Mouse (Mus musculus): ENCODE measurements around the gene Itpkc. TPM values are rescaled to one million over a fixed set of nuclear protein-coding genes. Genes with fewer than 3 reads are reported as not detected.

Itpkc gene
- polyA plus RNA-seq, 1 experiment, result 4.1 TPM

- Histone ChIP-seq H3K4me1 (ENCODE audit: control insufficient read depth, insufficient read depth, low read length) (no peaks in the 10 kb centered on the region), H3K27me3 (ENCODE audit: control insufficient read depth, insufficient read depth, low read length) (no peaks in the 10 kb centered on the region), H3K27ac (ENCODE audit: control insufficient read depth, insufficient read depth, low read depth, low read length) (no peak overlapping the region), H3K4me3 (ENCODE audit: control insufficient read depth, low read depth, low read length) (no peak overlapping the region), H3K36me3 (ENCODE audit: control insufficient read depth, insufficient read depth, low read length) (peaks cover 5% of the 10 kb centered on the region)
- TF ChIP-seq CTCF (IDR thresholded peaks at IDR 0.05; ENCODE audit: control insufficient read depth, insufficient read depth, insufficient replicate concordance, low read depth, low read length), result no peak
- no peak for TF ChIP-seq POLR2A (IDR thresholded peaks at IDR 0.05; ENCODE audit: control insufficient read depth, low read depth, low read length)
Observed at GRCm38 (mm10) chr7:27218586-27218985, 9.9 kb downstream of the Itpkc start.

GRCm38 (mm10) chr7:27212626-27213025 is 15.8 kb downstream of the Itpkc start:
- TF ChIP-seq CTCF (IDR thresholded peaks at IDR 0.05; ENCODE audit: control insufficient read depth, insufficient read depth, insufficient replicate concordance, low read depth, low read length), result no peak
- no peak for TF ChIP-seq POLR2A (IDR thresholded peaks at IDR 0.05; ENCODE audit: control insufficient read depth, low read depth, low read length)
- Histone ChIP-seq H3K4me3 (ENCODE audit: control insufficient read depth, low read depth, low read length) (no peak overlapping the region), H3K27me3 (ENCODE audit: control insufficient read depth, insufficient read depth, low read length) (no peaks in the 10 kb centered on the region), H3K4me1 (ENCODE audit: control insufficient read depth, insufficient read depth, low read length) (no peaks in the 10 kb centered on the region), H3K27ac (ENCODE audit: control insufficient read depth, insufficient read depth, low read depth, low read length) (no peak overlapping the region), H3K36me3 (ENCODE audit: control insufficient read depth, insufficient read depth, low read length) (peaks cover 5% of the 10 kb centered on the region)

GRCm38 (mm10) chr7:27203730-27204449 is 24.6 kb downstream of the Itpkc start:
- H3K27me3 ChIP-seq (ENCODE audit: control insufficient read depth, insufficient read depth, low read length), result no peaks in the 10 kb centered on the region
- H3K4me1 ChIP-seq (ENCODE audit: control insufficient read depth, insufficient read depth, low read length), result no peaks in the 10 kb centered on the region; the same call in 1 of the 2 replicates
- H3K27ac ChIP-seq (ENCODE audit: control insufficient read depth, insufficient read depth, low read depth, low read length), result no peak overlapping the region
- no peak for TF ChIP-seq CTCF (IDR thresholded peaks at IDR 0.05; ENCODE audit: control insufficient read depth, insufficient read depth, insufficient replicate concordance, low read depth, low read length)
- no peak for TF ChIP-seq POLR2A (IDR thresholded peaks at IDR 0.05; ENCODE audit: control insufficient read depth, low read depth, low read length)
- H3K4me3 ChIP-seq (ENCODE audit: control insufficient read depth, low read depth, low read length), result no peak overlapping the region
- H3K36me3 ChIP-seq (ENCODE audit: control insufficient read depth, insufficient read depth, low read length), result no peaks in the 10 kb centered on the region

- Histone ChIP-seq H3K4me3 (ENCODE audit: control insufficient read depth, low read depth, low read length) (no peak overlapping the region), H3K36me3 (ENCODE audit: control insufficient read depth, insufficient read depth, low read length) (peaks cover 3% of the 10 kb centered on the region), H3K27ac (ENCODE audit: control insufficient read depth, insufficient read depth, low read depth, low read length) (no peak overlapping the region), H3K27me3 (ENCODE audit: control insufficient read depth, insufficient read depth, low read length) (no peaks in the 10 kb centered on the region), H3K4me1 (ENCODE audit: control insufficient read depth, insufficient read depth, low read length) (peaks cover 8% of the 10 kb centered on the region)
- TF ChIP-seq CTCF (IDR thresholded peaks at IDR 0.05; ENCODE audit: control insufficient read depth, insufficient read depth, insufficient replicate concordance, low read depth, low read length) (no peak), POLR2A (IDR thresholded peaks at IDR 0.05; ENCODE audit: control insufficient read depth, low read depth, low read length) (no peak)
Observed at GRCm38 (mm10) chr7:27198779-27199178, 29.7 kb downstream of the Itpkc start.

- Histone ChIP-seq H3K27me3 (ENCODE audit: control insufficient read depth, insufficient read depth, low read length) (no peaks in the 10 kb centered on the region), H3K4me3 (ENCODE audit: control insufficient read depth, low read depth, low read length) (no peak overlapping the region), H3K27ac (ENCODE audit: control insufficient read depth, insufficient read depth, low read depth, low read length) (no peak overlapping the region), H3K36me3 (ENCODE audit: control insufficient read depth, insufficient read depth, low read length) (peaks cover 6% of the 10 kb centered on the region), H3K4me1 (ENCODE audit: control insufficient read depth, insufficient read depth, low read length) (peaks cover 8% of the 10 kb centered on the region)
- TF ChIP-seq POLR2A (IDR thresholded peaks at IDR 0.05; ENCODE audit: control insufficient read depth, low read depth, low read length), result no peak
- TF ChIP-seq CTCF (IDR thresholded peaks at IDR 0.05; ENCODE audit: control insufficient read depth, insufficient read depth, insufficient replicate concordance, low read depth, low read length), result no peak
Observed at GRCm38 (mm10) chr7:27198355-27198754, 30.1 kb downstream of the Itpkc start.

GRCm38 (mm10) chr7:27197634-27198033 is 30.8 kb downstream of the Itpkc start:
- TF ChIP-seq POLR2A (IDR thresholded peaks at IDR 0.05; ENCODE audit: control insufficient read depth, low read depth, low read length) (no peak), CTCF (IDR thresholded peaks at IDR 0.05; ENCODE audit: control insufficient read depth, insufficient read depth, insufficient replicate concordance, low read depth, low read length) (no peak)
- Histone ChIP-seq H3K27ac (ENCODE audit: control insufficient read depth, insufficient read depth, low read depth, low read length) (peak overlapping the region; percentile 75), H3K36me3 (ENCODE audit: control insufficient read depth, insufficient read depth, low read length) (peaks cover 6% of the 10 kb centered on the region), H3K4me3 (ENCODE audit: control insufficient read depth, low read depth, low read length) (no peak overlapping the region), H3K4me1 (ENCODE audit: control insufficient read depth, insufficient read depth, low read length) (peaks cover 8% of the 10 kb centered on the region), H3K27me3 (ENCODE audit: control insufficient read depth, insufficient read depth, low read length) (no peaks in the 10 kb centered on the region)

- Histone ChIP-seq H3K36me3 (ENCODE audit: control insufficient read depth, insufficient read depth, low read length) (peaks cover 6% of the 10 kb centered on the region), H3K4me3 (ENCODE audit: control insufficient read depth, low read depth, low read length) (no peak overlapping the region), H3K27me3 (ENCODE audit: control insufficient read depth, insufficient read depth, low read length) (no peaks in the 10 kb centered on the region), H3K4me1 (ENCODE audit: control insufficient read depth, insufficient read depth, low read length) (peaks cover 10% of the 10 kb centered on the region), H3K27ac (ENCODE audit: control insufficient read depth, insufficient read depth, low read depth, low read length) (peak overlapping the region; percentile 75)
- TF ChIP-seq CTCF (IDR thresholded peaks at IDR 0.05; ENCODE audit: control insufficient read depth, insufficient read depth, insufficient replicate concordance, low read depth, low read length) (no peak), POLR2A (IDR thresholded peaks at IDR 0.05; ENCODE audit: control insufficient read depth, low read depth, low read length) (no peak)
Observed at GRCm38 (mm10) chr7:27197136-27197535, 31.3 kb downstream of the Itpkc start.
